Mouse (Mus musculus) heart, postnatal 14 days (tissue): Measurements from ENCODE around the gene Spon1. TPM values are rescaled to one million over a fixed set of nuclear protein-coding genes. Genes with fewer than 3 reads are reported as not detected.

Source experiments
- DNase-seq, 2 experiments: peaks; one replicate each; pipeline ENCODE4 v3.0.0; 2021 to 2022
- intact Hi-C: fragments of 180-260 bp; cut with DNase I; formaldehyde crosslinking; loops from one replicate; pipeline ENCODE4 v1.15.1; 2025
- total RNA-seq, 2 experiments: library from RNA; stranded (reverse); gene quantifications; 2 replicates each; pipeline ENCODE4 v1.2.3; 2021

The Spon1 gene
- total RNA-seq, 2 experiments from 2014 or later = 9.0 to 13.1 TPM

DNA sequence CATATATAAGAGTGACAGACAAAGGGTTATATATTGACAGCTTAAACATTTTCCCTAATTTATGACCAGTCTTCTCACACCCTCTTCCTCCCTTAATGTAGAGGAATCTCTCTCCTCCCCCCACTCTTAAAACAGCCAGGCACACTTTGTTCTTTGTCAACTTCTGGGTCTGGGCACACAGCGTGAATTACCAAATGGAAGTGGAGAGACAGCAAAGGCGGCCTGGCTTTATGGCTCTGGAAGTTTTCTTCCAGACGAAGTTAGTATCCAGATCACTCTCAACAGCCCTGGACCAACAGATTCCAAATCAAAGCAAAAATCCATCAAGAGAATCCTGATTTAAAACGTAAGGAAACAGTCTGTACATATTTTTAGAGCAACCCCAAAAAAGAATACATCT lies 198.0 kb downstream of the Spon1 start:
- peak in 1 of 2 experiments; percentile 16 for DNase-seq
- intact Hi-C loops = loop anchor here (5.0 kb wide), 1 partner anchor 196 kb away; the partner anchor contains the start of gene Spon1

DNA sequence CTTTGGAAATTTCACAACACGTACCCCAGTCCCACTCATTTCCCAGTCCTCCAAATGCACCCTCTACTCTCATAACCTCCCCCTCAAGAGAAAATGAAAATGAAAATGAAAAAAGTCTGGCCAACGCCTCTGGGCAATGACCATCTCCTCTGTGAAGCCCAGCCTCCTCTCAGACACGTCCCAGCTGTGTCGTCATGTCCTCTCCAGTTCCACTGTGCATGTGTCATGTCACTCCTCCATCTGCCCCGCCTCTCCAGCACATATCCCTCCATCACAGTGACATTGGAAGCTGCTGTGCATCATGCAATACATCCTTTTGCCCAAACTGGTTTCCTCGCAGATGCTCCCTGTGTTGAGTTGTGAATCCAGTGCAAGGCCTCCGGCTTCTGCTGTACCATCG lies 199.8 kb downstream of the Spon1 start:
- DNase-seq = no peak

GRCm38 (mm10) chr7:113969182-113969581 lies 203.4 kb downstream of the Spon1 start:
- intact Hi-C loops = no loop called here
- no peak for DNase-seq

More for the DNA sequence above, 199.8 kb downstream of the Spon1 start:
- intact Hi-C loops = no loop called here

GRCm38 (mm10) chr7:113972536-113972935 lies 206.7 kb downstream of the Spon1 start:
- DNase-seq = no peak
- intact Hi-C loops = no loop called here

DNA sequence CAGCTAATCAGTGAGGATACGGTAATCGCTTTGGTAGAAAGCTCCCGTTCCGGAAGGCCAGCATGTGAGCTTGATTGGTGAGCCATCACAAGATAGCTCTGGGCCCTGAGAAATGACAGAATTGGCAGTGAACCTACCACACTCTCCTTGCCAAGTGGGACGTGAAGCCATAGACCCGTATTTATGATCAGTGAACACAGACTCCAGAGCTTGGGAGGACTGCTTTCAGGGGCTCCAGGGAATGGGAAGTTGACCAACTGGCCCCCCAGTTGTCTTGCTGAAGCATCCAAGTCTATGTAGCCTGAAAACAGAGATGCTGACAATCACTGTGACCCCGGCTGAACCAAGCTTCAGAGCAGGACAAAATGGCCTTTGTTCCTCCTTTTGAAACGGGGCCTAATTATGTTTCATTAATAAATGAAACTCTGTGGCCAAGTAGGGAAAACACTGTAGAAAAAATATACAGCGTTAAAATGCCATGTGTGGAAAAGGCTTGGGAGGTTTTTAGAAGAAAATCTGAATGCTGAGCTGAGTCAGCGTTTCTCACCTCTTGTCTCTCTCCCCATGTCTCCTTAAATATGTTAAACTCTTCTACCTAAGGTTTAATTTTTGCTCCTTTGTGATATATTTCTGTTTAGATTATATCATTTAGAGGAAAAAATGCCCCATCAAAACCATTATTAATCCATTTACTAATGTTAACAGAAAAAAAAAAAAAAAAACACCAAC lies 220.8 kb downstream of the Spon1 start:
- intact Hi-C loops = no loop called here
- peak in 1 of 2 experiments; percentile 22 for DNase-seq

DNA sequence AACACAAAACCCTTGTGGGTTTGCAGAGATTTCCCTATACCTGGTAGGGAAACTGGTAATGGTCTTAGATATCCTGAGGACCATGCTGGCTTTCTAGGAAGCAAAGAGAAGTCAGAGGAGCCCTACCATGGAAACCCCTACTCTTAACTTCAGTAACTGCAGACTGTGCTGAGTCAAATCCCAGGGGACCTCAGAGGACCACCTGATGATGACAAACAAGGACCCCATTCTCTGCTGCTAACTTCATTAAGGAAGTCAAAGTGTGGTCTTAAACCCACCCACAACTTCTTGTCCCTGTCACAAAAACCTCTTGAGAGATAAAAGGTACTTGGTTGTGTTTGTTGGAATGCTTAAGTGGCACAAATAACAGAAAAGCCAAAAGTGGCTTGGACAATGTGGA lies 222.4 kb downstream of the Spon1 start:
- no peak for DNase-seq
- intact Hi-C loops = no loop called here

GRCm38 (mm10) chr7:113997675-113998354 lies 232.0 kb downstream of the Spon1 start:
- intact Hi-C loops = no loop called here
- DNase-seq = no peak

GRCm38 (mm10) chr7:114004171-114004570 lies 238.4 kb downstream of the Spon1 start:
- intact Hi-C loops = no loop called here
- DNase-seq = no peak

- intact Hi-C loops = no loop called here
- no peak for DNase-seq
These were observed 239.7 kb downstream of the Spon1 start for GRCm38 (mm10) chr7:114005499-114005898.

DNA sequence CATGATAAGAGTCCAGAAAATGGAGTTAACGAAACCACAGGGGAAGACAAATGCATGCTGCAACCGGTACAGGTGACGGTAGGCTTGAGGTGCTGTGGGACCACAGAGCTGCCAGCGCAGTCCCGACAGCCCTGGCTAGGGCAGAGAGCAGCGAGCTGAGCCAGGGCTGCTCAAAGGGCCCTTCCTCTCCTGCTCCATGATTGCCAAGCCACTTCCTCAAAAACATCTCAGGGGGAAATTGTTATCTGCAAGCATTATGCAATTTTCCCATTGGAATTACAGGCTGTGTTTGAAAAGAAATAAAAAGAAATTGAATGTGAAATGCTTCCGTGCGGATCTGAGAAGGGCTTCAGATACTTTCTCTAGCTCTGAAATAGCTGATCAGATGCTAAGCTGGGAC lies 240.7 kb downstream of the Spon1 start:
- intact Hi-C loops = no loop called here
- DNase-seq = no peak

- intact Hi-C loops = no loop called here
These were observed 241.8 kb downstream of the Spon1 start for GRCm38 (mm10) chr7:114007565-114007964.

GRCm38 (mm10) chr7:114011726-114012443 lies 246.1 kb downstream of the Spon1 start:
- DNase-seq = no peak
- intact Hi-C loops = no loop called here

More at GRCm38 (mm10) chr7:114007565-114007964, 241.8 kb downstream of the Spon1 start:
- peak; percentile 31 to 50 for DNase-seq

DNA sequence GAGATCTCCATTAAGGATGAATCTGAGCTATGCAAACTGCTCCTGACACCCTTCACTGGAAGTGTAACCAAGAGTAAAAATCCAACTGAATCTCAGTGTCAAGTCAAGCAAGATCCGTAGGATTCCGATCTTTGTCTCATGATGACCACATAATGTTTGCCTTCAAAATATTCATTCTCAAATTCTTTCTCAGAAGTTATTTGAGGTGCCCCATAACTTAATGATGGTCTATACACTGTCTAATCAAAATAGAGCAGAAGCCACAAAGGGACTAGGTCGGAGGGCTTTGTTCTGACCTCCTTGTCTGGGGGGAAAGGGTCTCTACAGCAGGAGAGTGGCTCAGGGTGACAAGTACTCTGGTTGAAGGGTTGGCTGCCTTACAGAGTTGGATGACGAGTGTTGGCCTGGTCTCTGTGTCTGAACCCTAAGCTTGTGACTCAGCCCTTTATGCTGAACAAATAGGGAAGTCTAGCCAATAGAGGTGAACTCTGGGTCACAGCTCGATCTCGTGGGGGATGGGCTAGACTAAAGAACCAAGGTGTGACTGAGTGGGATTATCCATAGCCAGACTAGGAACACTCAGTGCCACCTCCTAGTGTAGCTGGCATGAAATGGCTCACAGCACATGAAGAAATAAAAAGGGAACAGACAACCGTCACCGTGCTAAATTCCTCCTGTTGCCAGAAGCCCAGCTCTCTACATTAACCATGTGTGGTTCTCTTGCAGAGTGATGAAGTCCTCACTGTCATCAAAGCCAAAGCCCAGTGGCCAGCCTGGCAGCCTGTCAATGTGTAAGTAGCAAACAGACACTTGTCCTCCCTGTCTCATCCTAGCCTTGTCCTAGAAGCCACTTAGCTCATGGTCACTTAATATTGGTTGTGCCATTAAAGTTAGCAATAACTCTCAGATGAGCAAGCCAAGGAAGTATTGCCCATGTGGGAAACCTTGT lies 250.5 kb downstream of the Spon1 start:
- intact Hi-C loops = no loop called here
- DNase-seq = peak in 1 of 2 experiments; percentile 19

DNA sequence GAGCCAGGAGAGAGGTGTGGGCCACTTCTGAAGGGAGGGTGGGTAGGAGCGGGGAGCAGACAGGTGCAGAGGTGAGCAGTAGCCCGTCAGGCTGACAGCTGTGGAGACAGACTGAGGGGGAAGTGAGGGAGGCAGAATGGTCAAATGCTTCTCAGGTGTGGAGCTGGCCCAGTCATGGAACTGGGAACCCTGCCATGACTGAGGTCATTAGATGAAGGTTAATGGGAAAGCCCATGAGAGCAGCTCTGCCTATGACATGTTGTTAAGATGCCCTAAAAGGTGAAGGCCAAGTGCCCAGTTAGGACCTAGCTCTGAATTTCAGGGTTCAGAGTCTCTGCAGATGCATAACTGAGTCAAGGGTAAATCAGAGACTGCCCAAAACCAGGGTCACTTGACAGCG lies 253.1 kb downstream of the Spon1 start:
- intact Hi-C loops = no loop called here
- DNase-seq = no peak

DNA sequence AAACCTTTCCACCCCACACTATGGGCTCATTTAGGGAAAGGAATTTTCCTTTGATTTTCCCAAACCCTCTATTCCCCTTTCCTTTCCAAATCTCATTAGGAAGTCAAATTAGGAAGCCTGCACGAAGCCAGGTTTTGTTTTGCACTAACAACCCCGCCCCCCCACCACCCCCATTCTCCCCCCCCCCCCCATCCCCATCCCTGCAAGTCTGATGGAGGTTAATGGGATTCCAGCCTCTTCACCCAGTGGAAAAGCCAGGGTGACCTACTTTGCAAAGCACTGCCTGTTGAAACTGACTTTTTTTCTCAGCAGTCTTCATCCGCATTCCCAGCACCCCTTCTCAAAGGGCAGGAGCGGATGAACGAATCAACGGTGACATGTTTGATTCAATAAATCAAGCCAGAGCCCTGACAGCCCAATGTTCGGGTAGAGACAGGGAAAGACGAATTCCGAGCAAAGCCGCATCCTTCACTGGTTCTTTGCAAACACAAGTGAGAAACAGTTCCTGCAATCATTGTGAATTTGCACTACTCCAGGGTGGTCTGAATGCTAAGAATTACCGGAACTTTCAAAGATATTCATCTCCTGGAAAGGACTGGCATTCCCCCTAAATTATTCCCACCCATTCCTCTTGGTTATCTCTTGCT lies 254.4 kb downstream of the Spon1 start:
- DNase-seq = peak in 1 of 2 experiments; percentile 13
- intact Hi-C loops = loop anchor here (1.0 to 5.0 kb wide), 3 partner anchors 261 to 643 kb away; no protein-coding TSS in a partner anchor

DNA sequence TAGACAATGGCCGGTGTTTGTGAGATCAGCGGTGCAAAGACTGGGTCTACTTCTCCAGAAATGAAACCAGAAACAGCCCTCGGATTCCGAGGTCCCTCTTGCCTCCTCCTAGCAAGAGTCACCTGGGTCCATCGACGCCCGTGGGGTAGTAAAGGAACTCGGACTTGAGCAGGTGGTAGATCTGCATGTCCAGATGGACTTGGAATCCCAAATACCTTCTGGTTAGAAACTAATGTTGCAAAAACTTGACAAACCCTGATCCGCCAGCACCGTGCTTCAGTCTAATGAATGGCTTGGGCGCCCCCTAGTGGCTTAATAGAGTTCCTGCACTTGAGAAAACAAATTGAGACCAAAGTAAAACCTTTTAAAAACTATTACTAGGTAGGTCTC lies 254.9 kb downstream of the Spon1 start:
- peak; percentile 74 to 81 for DNase-seq
- intact Hi-C loops = loop anchor here (1.0 to 5.0 kb wide), 3 partner anchors 261 to 643 kb away; no protein-coding TSS in a partner anchor

GRCm38 (mm10) chr7:114026923-114027322 lies 261.1 kb downstream of the Spon1 start:
- intact Hi-C loops = no loop called here
- no peak for DNase-seq

GRCm38 (mm10) chr7:114027406-114027805 lies 261.6 kb downstream of the Spon1 start:
- no peak for DNase-seq
- intact Hi-C loops = no loop called here

- no peak for DNase-seq
- intact Hi-C loops = loop anchor here (1.0 kb wide), 1 partner anchor 46 kb away; no protein-coding TSS in a partner anchor
These were observed 263.0 kb downstream of the Spon1 start for GRCm38 (mm10) chr7:114028828-114029227.
